Mouse (Mus musculus) frontal cortex, postnatal 14 days (tissue): ENCODE results near the gene B3gnt7.

Experiments used
- DNase-seq, 2 experiments: peaks; one replicate each; pipeline ENCODE4 v3.0.0; 2022; ENCODE audit warnings: low spot score in 2 of 2

Gene B3gnt7

DNA sequence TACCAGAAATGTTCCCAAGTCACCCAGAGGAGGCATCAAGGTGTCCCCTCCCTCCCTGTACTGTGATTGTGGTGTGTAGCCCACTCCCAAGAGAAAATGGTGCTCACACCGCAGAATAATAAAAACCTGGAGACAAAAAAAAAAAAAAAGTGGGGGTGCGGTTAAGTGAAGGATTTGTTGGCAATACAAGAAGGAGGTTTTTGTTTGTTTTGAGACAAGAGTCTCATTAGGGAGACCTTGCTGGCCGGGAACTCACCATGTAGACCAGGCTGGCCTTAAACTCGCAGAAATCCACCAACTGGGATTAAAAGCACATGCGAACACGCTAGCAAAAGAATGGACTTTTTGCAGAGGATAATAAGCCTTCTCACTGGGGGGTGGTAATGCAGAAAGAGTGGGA, at the start of gene B3gnt7:
B3gnt7 (plus strand) TSS at position 301 of the 400 bp plus-strand sequence.
- no peak for DNase-seq

GRCm38 (mm10) chr1:86253410-86253809, 49.2 kb upstream of the B3gnt7 start:
- DNase-seq: no peak

GRCm38 (mm10) chr1:86256311-86256710, 46.3 kb upstream of the B3gnt7 start:
- DNase-seq: no peak

- no peak for DNase-seq
Observed at GRCm38 (mm10) chr1:86257228-86257627, 45.4 kb upstream of the B3gnt7 start.

- DNase-seq: no peak
Observed at GRCm38 (mm10) chr1:86258171-86258824, 44.3 kb upstream of the B3gnt7 start.

DNA sequence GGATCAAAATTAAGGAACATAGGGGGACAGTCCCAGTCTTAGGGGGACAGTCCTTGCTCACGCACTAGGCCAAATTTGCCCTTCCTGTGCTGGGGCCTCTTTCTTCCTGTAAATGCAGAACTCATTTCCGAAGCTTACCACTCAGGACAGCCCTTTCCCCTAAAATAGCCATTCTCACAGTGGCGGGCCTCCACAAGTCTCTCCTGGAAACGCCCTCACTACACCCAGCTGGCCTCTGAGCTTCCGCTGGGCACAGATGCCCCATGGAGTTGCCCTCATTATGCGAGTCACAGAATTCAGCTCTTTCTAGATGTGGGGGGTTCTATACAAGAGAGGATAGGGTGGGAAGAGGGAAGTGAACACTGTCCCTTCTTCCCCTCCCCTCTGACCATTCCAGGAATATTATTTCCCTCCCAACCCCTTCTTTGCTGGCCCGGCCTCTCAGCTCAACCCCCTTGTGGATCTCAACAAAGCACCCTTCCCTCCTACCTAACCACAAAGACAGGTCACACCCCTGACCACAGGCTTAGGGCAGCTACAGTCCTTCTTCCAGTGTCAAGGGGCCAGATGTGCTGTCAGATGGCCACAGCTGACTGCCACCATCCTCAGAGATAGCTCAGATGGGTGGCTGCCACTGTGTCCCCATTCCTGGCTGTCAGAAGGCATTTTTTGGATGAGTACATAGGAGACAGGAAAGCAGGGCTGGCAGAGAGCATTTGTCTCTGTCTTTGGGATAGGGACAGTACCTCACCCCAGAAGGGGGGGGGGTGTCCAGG, 38.9 kb upstream of the B3gnt7 start:
- DNase-seq: no peak

DNA sequence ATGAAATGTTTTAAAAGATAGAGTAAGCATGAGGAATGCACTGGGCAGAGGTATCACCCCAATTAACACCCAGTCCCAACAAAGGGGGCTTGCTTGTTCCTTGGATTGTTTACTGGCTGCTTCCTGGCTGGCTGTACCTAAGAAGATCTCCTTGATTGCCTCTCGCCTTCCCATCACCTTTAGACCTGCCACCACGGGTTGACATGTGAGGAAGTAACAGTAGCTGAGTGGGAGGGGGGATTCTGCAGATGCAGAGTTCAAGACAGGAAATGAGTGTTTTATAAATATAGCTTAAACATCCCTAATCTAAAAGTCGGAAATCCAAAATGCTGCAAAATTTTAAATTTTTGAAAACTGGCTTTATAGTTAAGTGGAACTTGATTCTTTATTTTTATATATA, 37.6 kb upstream of the B3gnt7 start:
- DNase-seq: no peak

DNA sequence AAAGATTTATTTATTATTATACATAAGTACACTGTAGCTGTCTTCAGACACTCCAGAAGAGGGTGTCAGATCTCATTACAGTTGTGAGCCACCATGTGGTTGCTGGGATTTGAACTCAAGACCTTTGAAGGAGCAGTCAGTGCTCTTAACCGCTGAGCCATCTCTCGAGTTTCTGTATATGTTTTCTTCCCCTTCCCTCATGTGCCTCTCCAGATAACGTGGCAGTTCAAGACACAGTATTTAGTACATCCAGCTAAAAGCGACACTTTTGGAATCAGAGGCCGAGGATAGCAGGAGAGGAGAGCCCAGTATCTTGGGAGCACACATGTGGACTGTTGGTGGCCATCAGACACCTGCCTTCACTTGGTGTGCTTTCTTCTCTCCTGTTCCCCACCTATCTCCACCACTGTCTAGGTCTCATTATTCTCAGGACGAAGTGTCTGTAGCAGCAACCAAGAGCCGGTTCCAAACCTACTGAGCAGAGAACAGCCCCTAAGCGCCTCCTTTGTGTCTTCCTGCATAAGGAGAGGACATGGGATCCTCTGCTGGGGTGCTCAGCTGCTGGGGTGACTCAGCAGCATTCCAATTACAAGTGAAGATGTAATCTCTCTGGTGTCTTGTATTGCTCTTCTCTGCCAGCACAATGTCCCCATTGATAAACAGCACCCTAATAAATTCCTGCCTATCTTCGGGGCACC, 34.0 kb upstream of the B3gnt7 start:
- DNase-seq: no peak

DNA sequence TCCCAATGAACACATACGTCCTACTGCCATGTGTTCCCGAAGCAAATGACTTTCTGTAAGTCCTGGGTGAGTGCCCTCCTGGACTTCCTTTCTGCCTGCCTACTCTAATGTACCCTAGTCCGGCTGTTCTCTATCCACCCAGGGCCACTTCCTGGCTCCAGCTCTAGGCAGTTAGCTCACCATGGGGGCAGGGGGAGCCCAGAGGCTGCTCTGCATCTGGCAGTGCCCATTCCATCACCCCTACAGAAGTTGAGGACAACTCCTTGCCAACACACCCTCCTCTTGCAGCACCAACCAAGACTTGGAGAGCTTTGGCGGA, 33.5 kb upstream of the B3gnt7 start:
- no peak for DNase-seq

DNA sequence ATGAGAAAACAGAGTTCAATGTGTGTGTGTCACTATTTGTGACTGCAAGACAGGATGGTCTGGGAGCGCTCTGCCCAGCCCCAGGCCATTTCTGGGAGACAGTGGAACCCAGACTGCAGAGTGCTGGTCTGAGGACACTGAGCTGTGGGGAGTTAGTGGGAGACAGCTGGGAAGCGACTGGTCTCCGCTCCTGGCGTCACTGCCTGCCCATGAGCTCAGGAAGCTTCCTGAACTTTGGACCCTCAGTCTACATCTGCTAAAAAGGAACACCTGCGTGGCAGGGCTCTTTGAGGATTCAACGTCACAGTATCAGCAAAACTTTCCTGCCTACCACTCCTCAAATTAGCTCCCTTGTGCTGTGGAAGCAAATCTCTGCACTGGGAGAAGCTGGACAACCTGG, 30.9 kb upstream of the B3gnt7 start:
- no peak for DNase-seq

DNA sequence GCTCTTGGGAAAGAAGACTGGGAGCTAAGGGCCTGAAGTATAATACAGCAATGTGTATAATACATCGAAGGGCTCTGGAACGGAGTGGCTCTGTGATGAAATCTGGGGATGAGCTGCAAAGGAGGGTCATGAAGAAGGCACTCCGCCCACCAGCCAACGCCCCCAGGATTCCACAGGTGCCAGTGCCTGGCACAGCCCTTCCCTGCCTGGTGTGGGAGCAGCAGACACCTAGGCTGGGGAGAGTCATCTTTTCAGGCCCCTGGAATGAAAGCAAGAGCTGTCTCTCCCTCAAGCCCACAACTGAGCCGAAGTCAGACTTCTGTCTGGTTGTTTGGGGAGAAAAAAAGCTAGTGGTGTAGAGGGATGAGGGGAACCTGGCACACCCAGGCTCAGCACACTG, 25.6 kb upstream of the B3gnt7 start:
- no peak for DNase-seq

- DNase-seq: no peak
Observed at GRCm38 (mm10) chr1:86281781-86282536, 20.7 kb upstream of the B3gnt7 start.

GRCm38 (mm10) chr1:86284101-86284500, 18.5 kb upstream of the B3gnt7 start:
- DNase-seq: no peak

DNA sequence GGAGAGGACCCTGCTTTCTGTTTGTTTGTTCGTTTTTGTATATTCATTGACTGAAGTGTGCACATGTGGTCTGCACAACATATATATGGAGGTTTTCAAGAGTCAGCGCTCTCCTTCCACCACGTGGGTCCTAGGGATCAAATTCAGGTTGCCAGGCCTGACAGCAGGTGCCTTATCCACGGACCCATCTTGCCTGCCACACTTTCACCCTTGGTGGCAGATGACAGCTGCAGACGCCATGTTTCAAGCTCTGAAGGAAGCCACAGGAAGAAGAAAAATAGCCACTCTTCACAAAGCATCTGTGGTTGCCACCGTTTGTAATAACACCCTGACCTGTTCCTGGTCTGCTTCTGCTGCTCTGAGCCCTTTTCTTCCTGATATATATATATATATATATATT, 17.3 kb upstream of the B3gnt7 start:
- no peak for DNase-seq

DNA sequence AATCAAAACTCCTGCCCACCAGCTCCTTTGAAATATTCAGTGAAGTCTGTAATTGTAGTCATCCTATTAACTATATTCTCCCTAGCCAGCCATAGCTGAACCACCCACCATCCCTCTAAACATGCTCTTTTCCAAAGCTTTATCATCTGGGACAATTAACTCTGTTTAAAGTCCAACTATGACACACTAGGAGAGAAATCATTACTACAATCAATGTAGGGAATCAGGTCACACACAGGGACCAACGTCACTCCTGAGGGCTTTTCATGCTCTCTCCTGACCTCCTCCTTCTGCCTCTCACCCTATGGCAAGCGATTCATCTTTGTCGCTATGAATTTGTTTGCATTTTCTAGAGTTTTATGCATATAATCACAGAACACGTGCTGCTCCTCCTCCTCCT, 15.2 kb upstream of the B3gnt7 start:
- no peak for DNase-seq

DNA sequence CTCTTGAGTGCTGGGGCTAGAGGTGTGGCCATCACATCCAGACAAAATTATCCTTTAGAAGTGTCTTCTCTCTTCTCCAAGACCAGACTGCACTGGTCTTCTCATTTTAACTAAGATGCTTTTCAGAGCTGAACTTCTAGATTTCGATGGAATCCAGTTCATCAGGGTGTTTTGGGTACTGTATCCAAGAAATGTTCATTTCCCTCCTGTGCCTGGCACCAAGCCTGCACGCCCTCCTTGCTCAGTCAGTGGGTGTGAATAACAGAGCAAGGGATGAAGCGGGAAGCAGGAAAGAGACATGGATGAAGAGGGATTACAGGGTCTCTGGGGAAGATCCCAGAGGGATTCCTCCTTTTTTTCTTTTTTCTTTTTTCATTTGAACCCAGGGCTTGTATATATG, 12.2 kb upstream of the B3gnt7 start:
- DNase-seq: no peak

GRCm38 (mm10) chr1:86293091-86293490, 9.5 kb upstream of the B3gnt7 start:
- DNase-seq: no peak

DNA sequence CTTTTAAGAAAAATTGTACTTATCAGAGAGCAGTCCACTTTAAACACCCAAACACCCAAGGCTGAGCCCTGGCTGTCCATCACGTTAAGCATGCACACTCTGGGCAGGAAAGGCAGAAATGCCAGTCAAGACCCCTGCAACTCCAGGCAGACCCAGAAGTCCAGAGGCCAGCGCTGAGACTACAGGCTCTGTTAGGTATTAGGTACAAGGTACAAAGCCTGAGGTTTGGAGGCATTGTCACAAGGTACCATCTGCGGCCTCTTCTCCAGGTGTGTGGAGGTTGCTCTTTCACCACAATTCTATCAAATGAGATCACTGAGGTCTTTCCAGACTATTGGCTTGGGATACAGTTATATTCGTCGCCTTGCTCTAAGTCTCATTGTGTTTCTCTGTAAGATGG, 8.8 kb upstream of the B3gnt7 start:
- no peak for DNase-seq

DNA sequence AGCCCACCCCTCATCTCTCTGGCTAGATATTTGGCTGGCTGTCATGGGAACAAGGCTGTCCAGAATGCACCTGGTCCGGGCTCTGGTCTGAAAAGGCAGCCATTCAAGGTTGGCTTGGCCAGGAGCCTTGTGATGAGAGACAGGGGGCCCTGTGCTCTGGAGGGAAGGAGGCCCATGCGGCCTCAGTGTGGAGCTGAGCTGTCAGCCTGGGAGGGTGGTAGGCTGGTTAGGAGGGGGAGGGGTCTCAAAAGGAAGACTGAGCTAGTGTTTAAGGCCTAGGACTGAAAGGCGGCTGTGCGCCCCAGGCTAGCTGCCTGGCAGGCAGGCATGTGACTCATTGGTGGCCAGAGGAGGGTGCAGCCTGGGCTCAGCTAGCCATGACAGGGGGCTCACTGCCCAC, 8.2 kb upstream of the B3gnt7 start:
- DNase-seq: peak in 1 of 2 experiments; percentile 36

GRCm38 (mm10) chr1:86300093-86300492, 2.5 kb upstream of the B3gnt7 start:
- DNase-seq: no peak

- DNase-seq: no peak
Observed at GRCm38 (mm10) chr1:86300731-86301130, 1.9 kb upstream of the B3gnt7 start.
